Mouse (Mus musculus) MEL (cell line): ENCODE data around the gene Ubtd2. TPM values are rescaled to one million over a fixed set of nuclear protein-coding genes. Genes with fewer than 3 reads are reported as not detected.

ENCODE experiments used
- DNase-seq: peaks from one replicate; pipeline ENCODE4 v3.0.0; 2011; ENCODE audit warnings: low read depth, low spot score
- H3K27ac ChIP-seq: 2 replicates; pipeline ENCODE4 v1.5.1; 2012; ENCODE audit warnings: low read depth, mild to moderate bottlenecking, control low read depth, low read length, moderate library complexity; ENCODE audit not compliant: control insufficient read depth
- H3K27me3 ChIP-seq, 2 experiments: fragments of 150-350 bp in 1 of 2; sonication (generic) in 1 of 2; 2 replicates each; pipeline ENCODE4 v1.6.1; 2012; ENCODE audit warnings: low read length in 2 of 2, mild to moderate bottlenecking in 2 of 2, improper control_type of control experiment in 1 of 2, moderate library complexity in 1 of 2; ENCODE audit not compliant: insufficient read depth in 2 of 2, control insufficient read depth in 1 of 2
- H3K36me3 ChIP-seq, 2 experiments: 2 replicates each; pipeline ENCODE4 v1.6.1; 2012 to 2014; ENCODE audit warnings: low read length in 2 of 2, improper control_type of control experiment in 1 of 2, inconsistent platforms in 1 of 2, mild to moderate bottlenecking in 1 of 2; ENCODE audit not compliant: insufficient read depth in 2 of 2, control insufficient read depth in 1 of 2
- H3K4me1 ChIP-seq, 2 experiments: fragments of 150-350 bp in 1 of 2; sonication (generic) in 1 of 2; 2 replicates each; pipeline ENCODE4 v1.6.1; 2012; ENCODE audit warnings: low read length in 2 of 2, improper control_type of control experiment in 1 of 2, mild to moderate bottlenecking in 1 of 2; ENCODE audit not compliant: insufficient read depth in 2 of 2, control insufficient read depth in 1 of 2
- H3K4me3 ChIP-seq, 2 experiments: fragments of 150-350 bp in 1 of 2; sonication (generic) in 1 of 2; 2 replicates each; pipeline ENCODE4 v1.5.1; 2012; ENCODE audit warnings: low read depth in 2 of 2, low read length in 2 of 2, mild to moderate bottlenecking in 2 of 2, moderate library complexity in 2 of 2, control low read depth in 1 of 2, improper control_type of control experiment in 1 of 2; ENCODE audit not compliant: control insufficient read depth in 1 of 2, insufficient read depth in 1 of 2
- H3K79me2 ChIP-seq: 2 replicates; pipeline ENCODE4 v1.6.1; 2012; ENCODE audit warnings: mild to moderate bottlenecking, low read length, moderate library complexity; ENCODE audit not compliant: control insufficient read depth, poor library complexity, insufficient read depth
- H3K9ac ChIP-seq: 2 replicates; pipeline ENCODE4 v1.6.1; 2012; ENCODE audit warnings: low read depth, mild to moderate bottlenecking, control low read depth, low read length, moderate library complexity; ENCODE audit not compliant: control insufficient read depth, poor library complexity, severe bottlenecking
- H3K9me3 ChIP-seq: fragments of 150-350 bp; sonication (generic); replicated peaks from 2 replicates; pipeline ENCODE4 v1.6.1; 2012; ENCODE audit warnings: mild to moderate bottlenecking, low read length, improper control_type of control experiment, moderate library complexity; ENCODE audit not compliant: insufficient read depth
- BHLHE40 ChIP-seq: IDR thresholded peaks from 2 replicates; pipeline ENCODE4 v1.6.1; 2012; ENCODE audit warnings: low read depth, mild to moderate bottlenecking, inconsistent platforms, low read length, improper control_type of control experiment, borderline replicate concordance
- CHD1 ChIP-seq: IDR thresholded peaks from 2 replicates; pipeline ENCODE4 v1.6.1; 2012; ENCODE audit warnings: low read depth, mild to moderate bottlenecking, inconsistent platforms, low read length, improper control_type of control experiment
- CHD2 ChIP-seq: IDR thresholded peaks from 2 replicates; pipeline ENCODE4 v1.6.1; 2011; ENCODE audit warnings: low read length, improper control_type of control experiment
- EP300 ChIP-seq, 2 experiments: IDR thresholded peaks; 2 replicates each; pipeline ENCODE4 v1.6.1; 2011; ENCODE audit warnings: improper control_type of control experiment in 2 of 2, low read length in 2 of 2, low read depth in 1 of 2, mild to moderate bottlenecking in 1 of 2
- GABPA ChIP-seq: IDR thresholded peaks from 2 replicates; pipeline ENCODE4 v1.6.1; 2012; ENCODE audit warnings: low read depth, mild to moderate bottlenecking, inconsistent platforms, low read length, improper control_type of control experiment, moderate library complexity
- GATA1 ChIP-seq: IDR thresholded peaks from 2 replicates; pipeline ENCODE4 v1.6.1; 2011; ENCODE audit warnings: low read depth, low read length, improper control_type of control experiment
- JUND ChIP-seq: IDR thresholded peaks from 2 replicates; pipeline ENCODE4 v1.6.1; 2011; ENCODE audit warnings: low read depth, mild to moderate bottlenecking, improper control_type of control experiment, low read length
- KAT2A ChIP-seq: conservative IDR thresholded peaks from 2 replicates; pipeline ENCODE4 v1.6.1; 2012; ENCODE audit warnings: low read depth, low read length, improper control_type of control experiment, inconsistent platforms
- MAFK ChIP-seq: IDR thresholded peaks from 2 replicates; pipeline ENCODE4 v1.6.1; 2011; ENCODE audit warnings: low read depth, mild to moderate bottlenecking, low read length, improper control_type of control experiment, borderline replicate concordance
- MEF2A ChIP-seq: IDR thresholded peaks from 2 replicates; pipeline ENCODE4 v1.6.1; 2014; ENCODE audit warnings: low read depth, mild to moderate bottlenecking, inconsistent platforms, low read length, improper control_type of control experiment; ENCODE audit not compliant: poor library complexity, insufficient replicate concordance, severe bottlenecking; ENCODE audit errors: extremely low read depth
- MYB ChIP-seq: IDR thresholded peaks from 2 replicates; pipeline ENCODE4 v1.6.1; 2011; ENCODE audit warnings: mild to moderate bottlenecking, low read depth, low read length, improper control_type of control experiment
- MYC ChIP-seq: IDR thresholded peaks from 2 replicates; pipeline ENCODE4 v1.6.1; 2011; ENCODE audit warnings: low read depth, mild to moderate bottlenecking, low read length, improper control_type of control experiment, moderate library complexity
- NRF1 ChIP-seq: IDR thresholded peaks from 2 replicates; pipeline ENCODE4 v1.6.1; 2014; ENCODE audit warnings: low read depth, mild to moderate bottlenecking, inconsistent platforms, low read length, improper control_type of control experiment, moderate library complexity; ENCODE audit not compliant: poor library complexity, insufficient read depth, severe bottlenecking
- POLR2AphosphoS2 ChIP-seq: IDR thresholded peaks from 2 replicates; pipeline ENCODE4 v1.6.1; 2011; ENCODE audit warnings: low read length, improper control_type of control experiment
- SIN3A ChIP-seq: IDR thresholded peaks from 2 replicates; pipeline ENCODE4 v1.6.1; 2012; ENCODE audit warnings: low read length, improper control_type of control experiment, inconsistent platforms
- SMC3 ChIP-seq: IDR thresholded peaks from 2 replicates; pipeline ENCODE4 v1.6.1; 2011; ENCODE audit warnings: low read depth, low read length, improper control_type of control experiment
- TAL1 ChIP-seq: IDR thresholded peaks from 2 replicates; pipeline ENCODE4 v1.6.1; 2012; ENCODE audit warnings: mild to moderate bottlenecking, inconsistent platforms, low read length, moderate library complexity, mixed read lengths
- USF1 ChIP-seq: IDR thresholded peaks from 2 replicates; pipeline ENCODE4 v1.6.1; 2014; ENCODE audit warnings: low read depth, mild to moderate bottlenecking, inconsistent platforms, low read length, improper control_type of control experiment, moderate library complexity
- ZMIZ1 ChIP-seq: IDR thresholded peaks from 2 replicates; pipeline ENCODE4 v1.6.1; 2012; ENCODE audit warnings: low read depth, mild to moderate bottlenecking, inconsistent platforms, low read length, improper control_type of control experiment, moderate library complexity
- ZNF384 ChIP-seq: IDR thresholded peaks from 2 replicates; pipeline ENCODE4 v1.6.1; 2012; ENCODE audit warnings: low read depth, mild to moderate bottlenecking, inconsistent platforms, low read length, improper control_type of control experiment
- polyA plus RNA-seq, 2 experiments: library from polyadenylated mRNA; stranded (reverse) in 1 of 2; unstranded in 1 of 2; fragments of >175 nt in 1 of 2; fragments of >200 nt in 1 of 2; gene quantifications; 2 replicates each; pipeline versions ENCODE4 v1.2.1 to v1.2.4; 2012; ENCODE audit warnings: low replicate concordance in 2 of 2, low read depth in 1 of 2; ENCODE audit not compliant: insufficient read length in 2 of 2, insufficient read depth in 1 of 2, missing spikeins in 1 of 2
- total RNA-seq: library from RNA; depleted of rRNA; stranded (reverse); fragments of 300-350 nt; gene quantifications from 2 replicates; pipeline ENCODE4 v1.2.3, GENCODE M21; 2012

Ubtd2 gene
- total and polyA plus RNA-seq, 3 experiments: 25.7 to 28.7 TPM; not detected in 1

DNA sequence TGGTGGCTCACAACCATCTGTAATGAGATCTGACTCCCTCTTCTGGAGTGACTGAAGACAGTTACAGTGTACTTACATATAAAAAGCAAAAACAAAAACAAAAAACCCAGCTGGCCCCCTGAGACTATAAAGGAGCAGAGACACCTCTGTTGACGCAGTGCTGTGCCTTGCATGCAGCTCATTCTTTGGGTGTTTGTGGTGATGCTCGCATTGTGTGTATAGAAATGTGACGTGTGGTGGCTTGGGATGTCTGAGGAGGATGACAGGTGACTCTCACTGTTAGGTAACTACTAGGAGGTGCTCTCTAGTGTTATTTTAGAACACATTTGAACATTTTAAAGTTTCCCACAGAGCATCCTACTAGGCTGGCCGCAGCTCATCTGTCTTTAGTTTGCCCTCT lies 80.5 kb downstream of the Ubtd2 start:
- H3K27ac ChIP-seq: no peak overlapping the region
- H3K79me2 ChIP-seq: peaks cover 8% of the 10 kb centered on the region
- no peaks in the 10 kb centered on the region for H3K27me3 ChIP-seq
- no peak overlapping the region for H3K9ac ChIP-seq
- no peaks in the 10 kb centered on the region for H3K9me3 ChIP-seq
- TF ChIP-seq JUND (no peak), USF1 (no peak), TAL1 (no peak), MYB (no peak), MAFK (no peak), ZNF384 (no peak), BHLHE40 (no peak), POLR2AphosphoS2 (no peak), CHD2 (no peak), EP300 (IDR thresholded peaks at IDR 0.05; ENCODE audit: low read depth in 1 of 2, low read length in 2 of 2) (no peak), KAT2A (no peak), SMC3 (no peak), ZMIZ1 (no peak), MYC (no peak), SIN3A (no peak), NRF1 (no peak), GATA1 (no peak), MEF2A (no peak), CHD1 (no peak)
- H3K36me3 ChIP-seq: peaks cover 0 to 14% of the 10 kb centered on the region in 2 experiments; a peak in 2 of 4 replicates
- no peak overlapping the region for H3K4me3 ChIP-seq
- peaks cover 0 to 24% of the 10 kb centered on the region in 2 experiments; a peak in 3 of 4 replicates for H3K4me1 ChIP-seq
- no peak for DNase-seq

DNA sequence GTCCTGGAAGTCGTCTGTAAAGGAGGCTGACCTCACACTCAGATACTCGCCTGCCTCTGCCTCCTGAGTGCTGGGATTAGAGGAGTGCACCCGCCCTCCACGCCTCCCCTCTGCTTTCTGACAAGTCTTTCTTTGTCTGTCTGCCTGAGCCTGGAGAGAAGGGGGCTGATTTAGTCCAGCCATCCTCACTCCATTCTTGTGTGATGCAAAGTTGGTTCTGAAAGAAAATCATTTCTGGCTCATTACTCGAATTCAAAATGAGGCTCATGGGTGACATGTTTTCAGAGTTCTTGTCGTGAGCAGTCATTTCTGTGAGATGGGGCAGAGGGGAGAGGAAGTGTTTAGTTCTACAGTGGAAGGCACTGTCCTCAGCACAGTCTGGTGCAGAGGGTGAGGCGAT lies 81.8 kb downstream of the Ubtd2 start:
- H3K4me3 ChIP-seq: no peak overlapping the region
- H3K27ac ChIP-seq: no peak overlapping the region

More for the DNA sequence above, 81.8 kb downstream of the Ubtd2 start:
- TF ChIP-seq GABPA: no peak
- no peak for TF ChIP-seq NRF1
- TF ChIP-seq BHLHE40: no peak
- peaks cover 0 to 17% of the 10 kb centered on the region in 2 experiments; a peak in 2 of 4 replicates for H3K36me3 ChIP-seq
- peaks cover 8% of the 10 kb centered on the region for H3K79me2 ChIP-seq
- no peak overlapping the region for H3K9ac ChIP-seq
- DNase-seq: no peak
- peaks cover 3 to 30% of the 10 kb centered on the region in 2 experiments; a peak in 3 of 4 replicates for H3K4me1 ChIP-seq
- no peaks in the 10 kb centered on the region for H3K27me3 ChIP-seq
- no peaks in the 10 kb centered on the region for H3K9me3 ChIP-seq
